Mouse (Mus musculus): ENCODE measurements at regions not wholly inside any gene's neighbourhood (a gene's known extent, or its start where the extent isn't known, plus 50 kb on each side); places are given as distances from the start of the nearest gene placed in this dataset.

DNA sequence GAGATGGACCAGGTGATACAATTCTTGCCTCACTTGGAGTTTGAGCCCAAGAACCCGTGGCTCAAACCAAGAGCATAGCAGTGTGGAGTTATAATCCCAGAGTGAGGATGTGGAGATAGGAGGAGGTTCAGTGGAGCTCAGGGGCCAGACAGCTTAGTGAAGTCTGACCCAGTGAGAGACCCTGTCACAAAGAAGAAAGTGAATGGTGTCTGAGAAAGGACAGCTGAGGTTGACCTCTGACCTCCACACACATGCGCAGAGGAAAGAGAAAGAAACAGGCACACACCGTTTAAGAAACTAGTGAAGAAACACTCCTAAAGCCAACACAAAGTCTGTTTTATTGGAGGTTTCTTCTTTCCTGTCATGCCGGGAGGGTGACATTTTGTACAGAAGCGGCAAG is 124.7 kb upstream of the Mkln1 start:
- DNase-seq (ENCODE audit: low spot score in 2 of 2), result no peak

DNA sequence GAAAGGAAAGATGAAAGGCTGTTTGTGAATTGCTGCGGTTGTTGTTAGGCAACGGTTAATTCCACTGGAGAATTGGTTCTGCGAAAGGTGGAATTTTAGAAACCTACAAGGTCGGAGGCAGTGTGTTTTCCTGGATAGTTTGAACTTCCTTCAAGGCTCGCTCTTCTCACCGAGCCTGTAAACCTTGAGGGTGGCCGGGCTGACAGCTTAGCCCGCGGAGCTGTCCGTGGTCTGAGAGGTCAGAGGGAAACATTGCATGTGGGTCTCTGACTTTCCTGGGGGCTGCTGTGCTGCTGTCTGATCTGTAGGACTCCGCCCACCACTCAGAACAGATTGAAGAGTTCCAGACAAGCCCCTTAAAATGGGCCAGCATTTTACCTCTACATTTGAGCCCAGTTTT is 124.3 kb upstream of the Mkln1 start:
- DNase-seq (ENCODE audit: low spot score in 2 of 2), result no peak

DNA sequence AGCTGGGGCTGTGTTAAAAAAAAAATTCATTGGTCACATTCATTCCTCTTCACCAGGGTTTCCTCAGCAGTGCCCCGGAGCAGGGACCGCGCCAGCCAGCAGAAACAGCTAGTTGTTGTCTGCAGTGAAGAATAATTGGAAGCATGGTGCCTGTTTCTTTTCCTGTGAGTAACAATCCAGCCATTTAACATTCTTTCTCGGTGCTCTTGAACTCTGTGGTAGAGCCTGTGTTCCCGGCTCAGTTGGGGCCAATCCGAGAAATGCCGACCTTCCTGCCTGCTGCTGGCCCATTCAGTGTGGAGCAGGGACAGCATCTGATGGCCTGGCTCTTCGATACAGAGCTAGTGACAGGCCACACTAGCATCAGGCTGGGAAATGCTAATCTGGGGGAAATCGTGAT is 120.7 kb upstream of the Mkln1 start:
- DNase-seq (ENCODE audit: low spot score in 2 of 2), result no peak

DNA sequence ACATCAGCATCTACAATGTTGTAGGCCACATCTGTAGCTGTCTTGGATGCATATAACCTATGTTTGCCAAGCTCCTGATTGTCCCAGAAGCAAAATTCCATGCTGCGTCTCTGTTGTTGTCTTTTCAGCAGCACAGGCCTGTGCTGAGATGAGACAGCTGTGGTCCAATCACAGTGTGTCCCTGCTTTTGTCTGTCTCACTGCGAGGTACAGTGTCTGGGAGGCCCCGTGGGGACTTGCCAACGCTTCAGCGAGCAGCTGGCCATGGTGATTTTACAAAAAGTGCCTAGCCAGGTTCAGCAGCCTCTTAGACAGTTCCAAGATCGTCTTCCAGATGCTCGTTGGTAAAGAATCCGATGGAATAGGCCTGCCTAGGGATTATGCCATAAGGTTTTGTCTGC is 114.6 kb upstream of the Mkln1 start:
- no peak for DNase-seq (ENCODE audit: low spot score in 2 of 2)

DNA sequence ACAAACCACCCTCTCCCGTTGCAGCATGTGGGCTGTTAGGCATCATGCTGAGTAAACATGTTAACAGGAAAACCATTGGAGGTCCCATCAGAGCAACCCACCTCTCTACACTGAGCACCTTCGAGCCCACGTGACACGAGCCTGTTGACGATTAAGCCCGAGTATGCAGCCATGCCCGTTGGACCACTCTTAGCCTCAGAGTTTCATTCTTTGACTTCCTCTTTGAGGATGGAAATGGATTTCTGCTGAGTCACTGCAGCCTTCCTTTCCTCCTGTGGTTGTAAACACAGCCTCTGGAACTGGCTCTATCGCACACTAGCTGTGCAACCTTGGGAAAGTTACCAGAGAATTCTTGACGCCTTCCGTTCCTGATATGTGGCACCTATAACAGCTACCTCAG is 114.1 kb upstream of the Mkln1 start:
- no peak for DNase-seq (ENCODE audit: low spot score in 2 of 2)

DNA sequence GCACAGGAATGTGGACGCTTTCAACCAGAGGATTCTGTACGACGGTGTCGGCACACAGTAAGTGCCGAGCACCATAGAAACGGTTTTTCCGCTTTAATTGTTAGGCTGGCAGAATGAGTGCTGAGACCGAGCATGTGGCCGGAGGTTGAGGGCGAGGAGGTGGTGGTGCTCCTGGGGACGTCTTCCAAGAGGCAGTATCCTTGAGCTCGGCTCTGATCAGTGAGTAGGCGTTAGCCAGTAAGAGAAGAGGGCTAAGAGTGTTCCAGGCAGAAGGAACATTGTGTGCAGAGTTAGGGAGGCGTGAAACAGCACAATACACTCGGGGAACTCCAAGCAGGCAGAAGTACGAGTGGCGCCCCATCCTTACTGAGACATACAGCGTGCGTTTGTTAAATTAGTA is 113.5 kb upstream of the Mkln1 start:
- no peak for DNase-seq (ENCODE audit: low spot score in 2 of 2)

DNA sequence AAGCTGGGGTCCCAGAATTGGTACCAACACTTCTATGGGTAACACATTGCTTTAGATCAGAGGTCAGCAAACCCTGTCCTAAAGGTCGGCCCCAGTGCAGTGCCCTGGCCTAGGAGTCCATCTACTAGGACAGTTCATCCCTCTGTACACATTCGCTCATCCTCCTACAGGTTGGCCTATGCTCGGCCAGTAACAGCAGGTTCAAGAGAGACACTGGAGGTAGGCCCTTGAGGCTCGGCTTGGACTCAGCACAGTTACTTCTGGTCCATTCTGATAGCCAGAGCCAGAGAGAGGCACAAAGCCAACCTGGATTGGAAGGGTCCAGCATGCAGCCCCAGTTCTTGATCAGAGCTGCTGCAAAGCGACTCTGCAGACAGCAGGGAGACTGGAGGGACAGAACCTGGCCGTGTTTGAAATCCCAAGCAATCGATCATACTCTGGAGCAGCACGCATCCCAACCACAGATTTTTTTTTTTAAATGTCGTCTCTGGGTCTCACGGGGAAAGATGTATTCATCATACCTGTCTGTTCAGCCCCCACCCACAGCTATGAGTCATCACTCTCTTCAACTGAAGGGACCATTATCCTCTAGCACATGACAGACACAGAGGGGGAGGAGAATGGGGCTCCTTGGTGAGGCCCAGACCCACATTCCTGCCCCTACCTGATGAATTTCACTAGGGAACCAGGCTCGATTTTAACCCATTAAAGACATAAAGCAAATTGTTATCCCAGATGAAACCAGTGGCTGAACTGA is 112.4 kb upstream of the Mkln1 start:
- no peak for DNase-seq (ENCODE audit: low spot score in 2 of 2)

DNA sequence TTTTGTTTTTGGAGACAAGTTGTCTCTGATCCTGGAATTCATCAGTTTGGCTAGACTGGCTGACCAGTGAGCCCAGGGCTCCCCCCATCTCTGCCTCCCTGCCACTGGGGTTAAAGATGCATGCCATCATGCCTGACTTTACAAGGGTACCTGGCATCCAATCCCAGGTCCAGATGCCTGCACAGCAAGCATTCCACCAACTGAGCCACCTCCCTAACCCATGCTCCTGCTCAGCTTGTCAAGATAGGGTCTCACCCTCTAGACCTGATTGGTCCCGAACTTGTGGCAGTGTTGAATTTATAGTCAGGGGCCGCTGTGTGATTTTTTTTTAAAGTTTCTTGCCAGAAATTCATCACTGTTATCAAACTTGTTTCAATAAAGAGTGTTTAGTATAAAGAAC is 111.4 kb upstream of the Mkln1 start:
- DNase-seq (ENCODE audit: low spot score in 2 of 2), result no peak

DNA sequence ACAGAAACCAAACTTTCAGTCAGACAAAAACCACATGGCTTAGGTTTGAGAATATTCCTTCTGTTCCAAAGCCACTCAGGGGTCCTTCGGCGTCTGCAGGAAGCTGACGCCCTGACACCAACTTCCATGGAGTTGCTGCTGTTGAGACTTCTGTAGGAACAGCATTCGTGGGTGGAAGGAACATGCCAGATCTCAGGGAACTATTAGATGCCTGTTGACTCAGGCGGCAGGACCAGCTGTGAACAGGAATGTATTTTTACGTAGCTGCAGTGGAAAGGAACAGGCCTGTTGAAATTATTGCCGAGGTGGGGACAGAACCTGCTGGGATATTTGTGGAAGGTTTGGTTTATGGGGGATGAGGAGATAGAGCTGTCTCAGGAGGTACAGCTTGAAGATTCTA is 110.8 kb upstream of the Mkln1 start:
- no peak for DNase-seq (ENCODE audit: low spot score in 2 of 2)

DNA sequence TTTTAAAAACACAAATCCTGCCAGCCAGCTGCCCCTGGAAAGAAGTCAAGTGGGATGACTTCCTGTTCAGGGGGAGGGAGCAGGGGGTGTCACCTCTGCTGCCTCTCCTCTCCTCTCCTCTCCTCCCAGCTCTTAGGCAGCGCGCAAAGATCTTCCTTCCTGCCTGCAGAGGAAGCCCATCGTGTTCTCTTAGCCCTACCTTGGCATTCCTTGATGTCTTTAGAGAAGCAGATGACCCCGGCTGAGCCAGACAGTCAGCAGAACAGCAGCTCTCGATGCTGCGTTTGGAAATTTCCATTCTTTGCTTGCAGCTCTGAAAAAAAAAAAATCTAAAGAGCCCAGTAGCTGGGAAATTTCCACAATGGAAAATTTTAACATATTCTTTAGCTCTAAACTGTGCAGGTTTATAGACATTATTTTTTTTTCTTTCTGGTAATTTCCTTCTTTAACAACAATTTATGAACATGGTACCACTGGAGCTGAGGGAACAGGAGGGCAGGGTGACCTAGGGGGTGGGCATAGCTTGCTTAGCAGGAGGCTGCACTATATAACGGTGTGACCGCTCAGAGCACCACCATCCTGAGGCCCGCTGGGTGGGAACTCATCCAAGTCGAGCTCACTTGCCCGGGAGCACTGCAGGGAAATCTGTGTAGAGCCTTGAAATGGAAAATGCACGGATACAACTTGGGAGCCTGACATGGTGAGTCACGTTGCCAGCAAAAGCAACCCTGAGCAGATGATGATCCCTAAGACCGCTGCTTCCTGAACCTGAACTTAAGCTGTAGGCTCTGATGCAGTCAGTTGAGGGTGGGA is 109.9 kb upstream of the Mkln1 start:
- no peak for DNase-seq (ENCODE audit: low spot score in 2 of 2)

DNA sequence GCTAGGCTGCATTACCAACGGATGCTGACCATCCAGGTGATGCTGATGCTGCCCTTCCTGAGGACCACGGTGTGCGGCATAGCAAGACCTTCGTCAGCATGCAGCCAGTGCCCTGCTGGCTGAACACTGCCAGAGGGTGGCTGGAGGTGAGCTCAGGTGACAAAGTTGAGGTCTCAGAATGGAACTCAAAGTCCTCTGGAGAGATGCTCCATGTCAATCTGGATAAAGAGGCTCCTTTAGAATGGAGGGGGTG is 109.4 kb upstream of the Mkln1 start:
- no peak for DNase-seq (ENCODE audit: low spot score in 2 of 2)

DNA sequence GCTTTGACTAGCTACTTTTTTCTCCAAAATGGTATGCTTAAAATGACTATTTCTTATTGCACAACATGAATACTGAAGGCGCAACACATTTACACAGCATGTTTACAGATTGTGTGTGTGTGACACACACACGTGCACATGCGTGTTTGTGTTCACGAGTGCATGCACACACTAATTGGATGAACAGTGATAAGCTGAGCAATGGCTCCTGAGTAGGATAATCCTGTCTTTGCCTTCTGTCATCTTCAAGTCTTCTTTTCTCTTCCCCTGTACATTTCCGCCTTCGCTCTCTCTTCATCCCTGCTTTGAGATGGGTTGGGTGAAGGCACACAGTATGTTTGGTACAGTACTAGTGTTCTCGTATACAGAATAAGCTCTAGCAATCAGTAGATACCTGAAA is 106.5 kb upstream of the Mkln1 start:
- no peak for DNase-seq (ENCODE audit: low spot score in 2 of 2)

DNA sequence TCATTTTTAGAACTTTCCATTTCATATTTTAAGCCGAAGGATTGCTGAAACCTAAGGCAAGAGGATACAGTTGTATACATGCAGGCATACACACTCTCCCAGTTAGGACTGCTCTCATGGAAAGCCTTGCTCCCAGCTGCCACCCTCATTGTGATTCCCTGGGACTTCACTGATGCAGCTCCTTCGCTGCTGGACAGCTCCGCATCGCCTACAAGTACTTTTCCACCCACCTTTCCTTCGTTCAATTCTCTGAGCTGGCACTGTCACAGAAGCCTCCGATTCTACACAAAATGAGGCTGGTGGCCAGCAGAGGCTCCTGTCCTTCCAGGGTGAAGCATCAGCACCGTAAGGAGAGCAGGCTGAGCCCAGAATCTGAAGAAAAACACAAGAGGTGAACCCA is 105.5 kb upstream of the Mkln1 start:
- no peak for DNase-seq (ENCODE audit: low spot score in 2 of 2)

DNA sequence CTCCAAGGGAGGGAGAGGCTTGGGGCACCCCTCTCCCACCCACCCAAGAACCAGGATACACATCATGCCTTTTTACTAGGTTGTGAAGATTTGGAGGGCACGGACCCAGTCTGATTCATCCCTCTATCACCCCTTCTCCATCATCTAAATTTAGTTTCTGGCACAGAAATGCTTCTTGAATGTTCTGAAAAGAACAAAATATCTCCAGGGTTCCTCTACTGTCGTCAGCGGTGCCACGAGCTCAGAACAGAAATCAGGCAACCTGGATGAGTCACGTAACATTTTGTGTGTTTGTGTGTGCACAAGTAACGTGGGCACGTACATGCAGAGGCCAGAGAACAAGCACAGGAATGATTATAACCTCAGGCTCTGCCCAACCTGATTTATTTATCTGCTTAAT is 99.1 kb upstream of the Mkln1 start:
- no peak for DNase-seq (ENCODE audit: low spot score in 2 of 2)

DNA sequence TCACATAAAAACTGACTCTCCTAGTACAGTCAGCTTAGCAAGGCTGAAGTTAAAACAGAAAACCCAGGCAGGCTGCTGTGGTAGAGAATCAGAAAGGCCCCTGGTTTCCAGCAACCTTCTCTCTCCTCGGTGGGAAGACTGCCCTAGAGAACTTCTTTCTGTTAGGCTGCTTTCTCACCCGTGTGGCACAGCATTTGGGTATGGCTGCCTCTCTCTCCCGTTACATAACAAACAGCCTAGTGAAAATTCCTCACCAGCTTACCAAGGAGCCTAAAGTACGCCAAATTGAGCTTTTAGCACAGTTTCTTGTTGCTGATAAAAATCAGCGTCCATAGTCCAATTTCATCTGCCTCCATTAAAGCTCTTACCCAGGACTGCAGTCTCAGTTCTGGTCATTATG is 92.8 kb upstream of the Mkln1 start:
- no peak for DNase-seq (ENCODE audit: low spot score in 2 of 2)

DNA sequence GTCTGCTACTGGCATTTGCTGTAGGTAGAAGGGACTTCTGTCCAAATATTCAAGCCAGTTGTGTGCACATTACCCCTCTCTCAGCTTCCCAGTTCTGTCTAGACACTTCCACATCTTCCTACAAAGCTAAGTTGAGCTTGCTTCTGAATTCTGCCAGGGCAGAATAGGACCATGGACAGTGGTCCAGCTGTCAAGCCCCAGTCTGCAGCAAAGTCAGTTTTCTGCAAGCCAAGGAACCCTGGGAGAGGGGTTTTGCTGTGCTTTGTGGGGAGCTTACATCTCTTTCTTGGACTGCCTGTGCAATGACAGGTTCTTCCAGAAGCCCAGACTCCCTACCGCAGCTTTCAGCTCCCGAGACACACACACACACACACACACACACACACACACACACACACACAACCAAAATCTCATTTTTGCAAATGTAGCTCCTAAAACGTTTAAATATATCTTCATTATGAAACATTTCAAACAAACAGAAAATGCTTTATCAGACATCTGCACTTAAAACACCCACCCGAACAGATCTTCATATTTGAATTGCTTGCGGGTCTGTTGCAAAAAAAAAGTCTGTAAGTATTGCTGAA is 91.4 kb upstream of the Mkln1 start:
- no peak for DNase-seq (ENCODE audit: low spot score in 2 of 2)

DNA sequence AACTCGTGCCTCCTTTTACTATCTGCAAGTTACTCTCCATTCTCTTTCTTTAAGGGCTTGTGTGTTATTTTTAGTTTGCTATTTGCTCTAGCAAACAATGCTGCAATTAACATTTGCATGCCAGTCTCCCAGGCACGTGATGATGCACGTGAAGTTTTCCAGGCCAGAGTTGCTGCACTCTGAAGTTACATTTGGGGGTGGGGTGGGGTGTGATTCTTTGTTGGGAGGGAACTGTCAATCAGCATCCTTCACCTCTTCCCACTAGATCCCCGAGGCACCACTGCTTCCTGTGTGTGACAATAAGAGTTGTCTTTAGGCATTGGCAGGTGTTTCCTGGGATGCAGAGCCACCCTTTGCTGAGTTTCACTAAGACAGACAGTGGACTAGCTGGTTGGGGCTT is 90.6 kb upstream of the Mkln1 start:
- no peak for DNase-seq (ENCODE audit: low spot score in 2 of 2)

DNA sequence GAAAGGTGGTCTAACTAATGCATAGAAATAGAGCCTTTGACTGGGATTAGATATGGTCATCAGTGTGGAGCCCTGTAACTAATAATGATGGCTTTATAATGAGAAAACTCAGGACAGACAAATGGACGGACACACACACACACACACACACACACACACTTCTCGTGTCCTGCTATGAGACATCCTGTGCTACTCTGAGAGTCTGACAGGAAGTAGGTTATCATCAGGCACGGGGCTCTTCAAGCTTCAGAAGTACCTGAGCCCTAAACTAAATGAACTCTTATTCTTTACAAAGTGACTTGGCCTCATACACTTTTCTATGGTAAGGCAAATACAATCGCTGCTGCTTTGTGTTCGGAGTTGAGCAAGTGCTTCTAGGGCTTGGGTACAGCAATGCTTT is 87.9 kb upstream of the Mkln1 start:
- DNase-seq (ENCODE audit: low spot score in 2 of 2), result no peak

DNA sequence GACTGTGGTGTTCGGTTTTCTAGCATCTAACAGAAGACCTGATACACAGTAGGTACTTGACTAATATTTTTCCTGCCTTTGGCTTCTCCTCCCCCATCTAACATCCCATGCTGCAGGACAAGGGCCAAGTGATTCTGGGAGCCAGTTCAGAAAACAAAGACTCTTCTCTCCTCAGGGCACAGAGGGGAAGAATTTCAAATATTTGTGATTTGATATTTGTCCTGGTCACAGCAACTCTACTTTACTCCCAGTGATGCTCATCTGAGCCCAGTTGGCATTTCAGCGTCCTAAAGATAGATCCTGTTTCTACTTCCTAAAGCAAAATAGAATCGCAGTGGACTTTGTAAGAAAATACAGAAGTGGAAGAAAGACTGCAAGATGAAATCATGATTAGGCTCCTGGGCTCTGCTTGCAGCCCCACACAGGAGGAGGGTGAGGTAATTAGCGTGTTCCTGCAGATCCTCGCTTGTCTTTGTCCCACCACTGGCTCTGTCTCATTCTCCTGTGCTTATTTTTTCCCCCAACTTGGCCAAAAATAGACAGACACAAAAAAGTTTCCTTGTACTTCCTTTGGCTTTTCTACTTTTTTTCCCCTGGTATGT is 84.6 kb upstream of the Mkln1 start:
- DNase-seq (ENCODE audit: low spot score in 2 of 2), result no peak

DNA sequence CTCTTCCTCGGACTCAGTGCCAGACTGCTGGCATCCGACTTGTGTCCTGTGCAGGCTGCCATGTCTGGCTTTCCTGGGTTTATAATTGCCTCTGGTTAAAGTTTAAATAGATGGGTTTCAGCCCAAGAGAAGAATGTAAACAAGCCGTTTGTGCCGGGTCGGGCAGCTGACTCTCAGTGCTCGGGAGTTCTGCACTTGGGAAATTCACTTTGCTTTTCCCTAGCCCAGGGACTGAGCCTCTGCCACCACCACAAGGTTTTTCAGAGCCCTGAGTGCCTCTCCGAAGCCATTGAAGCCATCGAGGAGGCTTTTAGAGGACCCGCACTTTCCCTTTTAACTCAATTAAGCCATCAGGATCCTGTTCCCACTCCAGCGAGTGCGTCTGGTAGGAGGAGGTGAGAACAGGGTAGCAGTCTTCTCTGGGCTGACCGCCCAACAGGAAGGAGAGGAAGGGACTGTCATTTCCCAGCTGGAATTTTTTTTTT is 80.8 kb upstream of the Mkln1 start:
- no peak for DNase-seq (ENCODE audit: low spot score in 2 of 2)

DNA sequence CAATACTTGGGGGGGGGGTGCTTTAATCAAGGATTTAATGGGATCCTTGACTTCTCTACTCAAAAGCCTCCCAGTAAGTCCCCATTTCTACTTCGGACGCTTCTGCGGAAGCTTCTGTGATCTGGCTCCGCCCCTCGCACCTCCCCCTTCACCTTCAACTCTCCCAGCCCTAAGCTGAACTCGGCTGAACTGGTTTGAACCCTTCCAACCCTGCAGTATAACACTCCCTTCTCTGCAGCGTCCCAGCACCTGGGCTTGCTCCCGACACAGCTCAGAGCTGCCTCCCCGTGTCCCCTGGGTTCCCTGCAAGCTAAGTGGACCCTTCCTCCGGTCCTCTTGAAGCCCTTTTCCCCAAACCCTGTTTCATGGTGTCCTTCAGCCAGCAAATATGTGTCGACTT is 80.0 kb upstream of the Mkln1 start:
- peak; percentile 40 to 61 for DNase-seq (ENCODE audit: low spot score in 2 of 2)

DNA sequence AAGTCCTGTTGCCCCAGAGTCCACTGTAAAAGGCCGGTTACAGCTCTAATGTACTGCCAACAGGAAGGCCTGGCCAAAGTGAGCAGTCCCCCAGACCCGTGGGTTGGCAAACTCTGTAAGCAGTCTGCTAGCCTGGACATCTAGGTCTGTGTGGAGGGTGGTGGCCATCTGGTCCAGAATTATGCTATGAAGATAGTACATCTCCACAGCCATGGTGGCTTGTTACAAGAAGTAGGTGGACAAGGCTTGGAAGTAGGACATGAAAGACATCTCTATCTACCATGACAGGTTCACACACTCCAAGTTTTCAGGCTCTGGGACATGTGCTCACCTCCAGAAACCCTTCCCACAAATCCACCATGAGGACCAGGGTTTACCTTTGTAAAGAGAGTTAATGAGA is 79.1 kb upstream of the Mkln1 start:
- DNase-seq (ENCODE audit: low spot score in 2 of 2), result no peak
